Mouse (Mus musculus) stomach, embryonic 16.5 days (tissue): ENCODE results near the gene Cela3b. TPM values are rescaled to one million over a fixed set of nuclear protein-coding genes. Genes with fewer than 3 reads are reported as not detected.

Source experiments
- ATAC-seq: fragments of 200-750 bp; cut with Nextera tagmentation; 2 replicates; pipeline ENCODE4 v1.8.0; 2017; ENCODE audit warnings: moderate number of reproducible peaks, moderate TSS enrichment; ENCODE audit not compliant: insufficient read depth, low FRiP score
- H3K27ac ChIP-seq: fragments of 300-500 bp; sonication (generic); 2 replicates; pipeline ENCODE4 v1.5.1; 2014; ENCODE audit warnings: low read length
- H3K27me3 ChIP-seq: fragments of 300-500 bp; sonication (generic); 2 replicates; pipeline ENCODE4 v1.6.1; 2014; ENCODE audit warnings: low read length, control low read depth, mixed read lengths; ENCODE audit not compliant: control insufficient read depth, insufficient read depth
- H3K36me3 ChIP-seq: fragments of 300-500 bp; sonication (generic); 2 replicates; pipeline ENCODE4 v1.6.1; 2014; ENCODE audit warnings: low read length; ENCODE audit not compliant: control insufficient read depth, insufficient read depth
- H3K4me1 ChIP-seq: fragments of 300-500 bp; sonication (generic); 2 replicates; pipeline ENCODE4 v1.6.1; 2014; ENCODE audit warnings: low read length, control low read depth, mixed read lengths; ENCODE audit not compliant: control insufficient read depth, insufficient read depth
- H3K4me2 ChIP-seq: fragments of 300-500 bp; sonication (generic); 2 replicates; pipeline ENCODE4 v1.6.1; 2014; ENCODE audit warnings: low read depth, low read length, mixed read lengths
- H3K4me3 ChIP-seq: fragments of 300-500 bp; sonication (generic); replicated peaks from 2 replicates; pipeline ENCODE4 v1.5.1; 2014; ENCODE audit warnings: mild to moderate bottlenecking, low read length
- H3K9ac ChIP-seq: fragments of 300-500 bp; sonication (generic); 2 replicates; pipeline ENCODE4 v1.6.1; 2014; ENCODE audit warnings: low read length
- H3K9me3 ChIP-seq: fragments of 300-500 bp; sonication (generic); replicated peaks from 2 replicates; pipeline ENCODE4 v1.6.1; 2016; ENCODE audit warnings: low read length, control low read depth; ENCODE audit not compliant: control insufficient read depth
- WGBS: fragments of 180-500 bp; shearing (Covaris S2); extraction: QIAGEN DNeasy Blood & Tissue Kit; methylation state at CpG from one replicate; pipeline ENCODE4 v1.1.7; 2014; 5-methylcytosine and 5-hydroxymethylcytosine counted together
- polyA plus RNA-seq: library from polyadenylated mRNA; unstranded; fragments of >200 nt; fragmentation: Nextera tagmentation; extraction: Ambion mirVana; gene quantifications from 2 replicates; pipeline ENCODE4 v1.2.1, GENCODE M21; 2015

The Cela3b gene
- polyA plus RNA-seq, 1 experiment from 2014 or later = 406 TPM

- WGBS = 77% methylated on average over 4 of the region's 4 CpGs
- Histone ChIP-seq H3K27ac (peak overlapping the region; percentile 12), H3K36me3 (no peaks in the 10 kb centered on the region), H3K4me3 (no peak overlapping the region), H3K4me1 (peaks cover 50% of the 10 kb centered on the region), H3K9me3 (no peaks in the 10 kb centered on the region), H3K4me2 (no peak overlapping the region), H3K27me3 (no peaks in the 10 kb centered on the region), H3K9ac (0 out of 2 replicates have a peak overlapping the region, but pooled peaks have one; percentile 4)
- ATAC-seq = no peak
Measured at GRCm38 (mm10) chr4:137466991-137467390, 36.7 kb upstream of the Cela3b start.

GRCm38 (mm10) chr4:137465125-137465787 is 34.9 kb upstream of the Cela3b start:
- Histone ChIP-seq H3K27ac (peak overlapping the region; percentile 61), H3K4me3 (no peak overlapping the region), H3K4me2 (no peak overlapping the region), H3K9ac (peak overlapping the region; percentile 15; the same call in 1 of the 2 replicates), H3K9me3 (no peaks in the 10 kb centered on the region), H3K36me3 (no peaks in the 10 kb centered on the region), H3K4me1 (peaks cover 41% of the 10 kb centered on the region), H3K27me3 (no peaks in the 10 kb centered on the region)
- 58% methylated on average over 13 of the region's 13 CpGs for WGBS
- ATAC-seq = no peak

GRCm38 (mm10) chr4:137461981-137462690 is 31.8 kb upstream of the Cela3b start:
- Histone ChIP-seq H3K4me3 (no peak overlapping the region), H3K27me3 (no peaks in the 10 kb centered on the region), H3K36me3 (no peaks in the 10 kb centered on the region), H3K4me2 (no peak overlapping the region), H3K9ac (no peak overlapping the region; the same call in 1 of the 2 replicates), H3K9me3 (no peaks in the 10 kb centered on the region), H3K4me1 (peaks cover 23% of the 10 kb centered on the region; the same call in 1 of the 2 replicates), H3K27ac (peak overlapping the region; percentile 59; the same call in 1 of the 2 replicates)
- WGBS = 47% methylated on average over 16 of the region's 16 CpGs
- ATAC-seq = peak; percentile 69

GRCm38 (mm10) chr4:137461217-137461616 is 30.9 kb upstream of the Cela3b start:
- Histone ChIP-seq H3K27ac (no peak overlapping the region), H3K4me3 (no peak overlapping the region), H3K27me3 (no peaks in the 10 kb centered on the region), H3K4me2 (no peak overlapping the region), H3K9me3 (no peaks in the 10 kb centered on the region), H3K9ac (no peak overlapping the region), H3K4me1 (peaks cover 18% of the 10 kb centered on the region; the same call in 1 of the 2 replicates), H3K36me3 (no peaks in the 10 kb centered on the region)
- no peak for ATAC-seq
- WGBS = 68% methylated on average over 4 of the region's 4 CpGs

- ATAC-seq = no peak
- H3K4me2 ChIP-seq = no peak overlapping the region
- no peak overlapping the region for H3K27ac ChIP-seq
- H3K4me1 ChIP-seq = peaks cover 18% of the 10 kb centered on the region; the same call in 1 of the 2 replicates
- 74% methylated on average over 14 of the region's 14 CpGs for WGBS
- H3K4me3 ChIP-seq = no peak overlapping the region
- H3K9me3 ChIP-seq = no peaks in the 10 kb centered on the region
- H3K27me3 ChIP-seq = no peaks in the 10 kb centered on the region
- H3K9ac ChIP-seq = no peak overlapping the region
- no peaks in the 10 kb centered on the region for H3K36me3 ChIP-seq
Measured at GRCm38 (mm10) chr4:137460676-137461075, 30.3 kb upstream of the Cela3b start.

GRCm38 (mm10) chr4:137458861-137459260 is 28.5 kb upstream of the Cela3b start:
- no peak overlapping the region for H3K9ac ChIP-seq
- H3K27me3 ChIP-seq = no peaks in the 10 kb centered on the region
- no peaks in the 10 kb centered on the region for H3K36me3 ChIP-seq
- ATAC-seq = no peak
- 54% methylated on average over 5 of the region's 5 CpGs for WGBS
- no peaks in the 10 kb centered on the region for H3K9me3 ChIP-seq
- no peak overlapping the region for H3K4me2 ChIP-seq
- H3K4me3 ChIP-seq = no peak overlapping the region
- H3K27ac ChIP-seq = no peak overlapping the region
- peaks cover 9% of the 10 kb centered on the region; the same call in 1 of the 2 replicates for H3K4me1 ChIP-seq

GRCm38 (mm10) chr4:137458310-137458709 is 28.0 kb upstream of the Cela3b start:
- Histone ChIP-seq H3K4me2 (no peak overlapping the region), H3K9ac (no peak overlapping the region), H3K27me3 (no peaks in the 10 kb centered on the region), H3K36me3 (no peaks in the 10 kb centered on the region), H3K27ac (no peak overlapping the region), H3K9me3 (no peaks in the 10 kb centered on the region), H3K4me1 (peaks cover 9% of the 10 kb centered on the region), H3K4me3 (no peak overlapping the region)
- no peak for ATAC-seq
- WGBS = 61% methylated on average over 9 of the region's 9 CpGs

- WGBS = 61% methylated on average over 4 of the region's 4 CpGs
- H3K4me2 ChIP-seq = no peak overlapping the region
- no peak overlapping the region for H3K4me3 ChIP-seq
- H3K27ac ChIP-seq = no peak overlapping the region
- peaks cover 12% of the 10 kb centered on the region for H3K4me1 ChIP-seq
- H3K36me3 ChIP-seq = no peaks in the 10 kb centered on the region
- no peak overlapping the region for H3K9ac ChIP-seq
- H3K27me3 ChIP-seq = no peaks in the 10 kb centered on the region
- H3K9me3 ChIP-seq = no peaks in the 10 kb centered on the region
- no peak for ATAC-seq
Measured at GRCm38 (mm10) chr4:137457292-137457691, 27.0 kb upstream of the Cela3b start.

GRCm38 (mm10) chr4:137456581-137456980 is 26.2 kb upstream of the Cela3b start:
- Histone ChIP-seq H3K4me1 (peaks cover 7% of the 10 kb centered on the region; the same call in 1 of the 2 replicates), H3K9ac (no peak overlapping the region), H3K4me3 (no peak overlapping the region), H3K27me3 (no peaks in the 10 kb centered on the region), H3K9me3 (no peaks in the 10 kb centered on the region), H3K27ac (no peak overlapping the region), H3K36me3 (no peaks in the 10 kb centered on the region), H3K4me2 (no peak overlapping the region)
- ATAC-seq = no peak
- WGBS = 84% methylated on average over 12 of the region's 12 CpGs
